Mouse (Mus musculus): ENCODE measurements at regions not wholly inside any gene's neighbourhood (a gene's known extent, or its start where the extent isn't known, plus 50 kb on each side); places are given as distances from the start of the nearest gene placed in this dataset.

DNA sequence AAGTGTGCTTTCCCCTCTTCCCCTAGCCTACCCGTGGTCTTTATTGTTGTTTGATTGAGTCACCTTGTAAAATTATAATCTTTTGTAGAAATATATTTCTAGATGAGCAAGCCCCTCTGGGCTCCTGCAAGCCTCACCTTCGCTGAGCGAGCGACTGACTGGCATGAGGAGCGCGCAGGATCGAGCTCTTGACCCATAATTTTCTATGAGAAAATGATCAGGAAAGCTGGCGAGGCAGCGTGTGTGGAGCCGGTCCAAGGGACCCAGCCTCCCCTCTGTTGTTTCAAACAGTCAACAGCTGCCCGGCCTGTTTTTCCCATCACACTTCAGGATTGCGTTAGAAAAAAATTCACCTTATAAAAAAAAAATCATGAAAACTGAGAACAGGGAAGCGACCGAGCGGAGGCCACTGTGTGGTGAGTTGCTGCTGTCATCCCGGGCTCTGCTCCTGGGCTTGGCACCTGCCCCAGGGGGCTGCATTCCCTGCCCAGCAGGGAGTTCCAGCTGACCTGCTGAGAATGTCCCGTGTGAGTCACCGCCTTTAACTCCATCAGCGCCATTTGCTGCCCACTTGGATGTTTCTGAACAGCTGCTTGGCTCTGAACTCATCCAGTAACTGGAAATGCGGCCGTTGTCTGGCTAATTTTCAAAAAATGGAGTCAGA, 180.5 kb upstream of the Runx1 start:
- Histone ChIP-seq H3K79me2 (ENCODE audit: control insufficient read depth, insufficient read depth) (no peaks in the 10 kb centered on the region), H3K27me3 (ENCODE audit: control insufficient read depth, insufficient read depth, insufficient read length) (no peaks in the 10 kb centered on the region), H3K4me3 (no peak overlapping the region), H3ac (ENCODE audit: control insufficient read depth, insufficient read length) (no peak overlapping the region), H3K4me2 (ENCODE audit: low read depth) (peak overlapping the region; percentile 87), H3K36me3 (ENCODE audit: control insufficient read depth, insufficient read depth) (no peaks in the 10 kb centered on the region)
- TF ChIP-seq MYOG (IDR thresholded peaks at IDR 0.05; ENCODE audit: control insufficient read depth in 1 of 3, insufficient read depth in 1 of 3, insufficient read length in 2 of 3, low read depth in 2 of 3) (peak; percentile 89 to 98 (median 96)), TCF3 (IDR thresholded peaks at IDR 0.05; ENCODE audit: insufficient read length, low read depth) (peak; percentile 99), SRF (IDR thresholded peaks at IDR 0.05; ENCODE audit: control insufficient read depth, insufficient read length, low read depth) (peak; percentile 55), MYOD1 (IDR thresholded peaks at IDR 0.05; ENCODE audit: control insufficient read depth in 1 of 3, insufficient read length in 2 of 3, low read depth in 2 of 3) (peak; percentile 96 to 99 (median 98)), TCF12 (IDR thresholded peaks at IDR 0.05; ENCODE audit: insufficient read depth, poor library complexity, severe bottlenecking) (peak; percentile 97), POLR2A (IDR thresholded peaks at IDR 0.05; ENCODE audit: insufficient read length, low read depth) (no peak), REST (IDR thresholded peaks at IDR 0.05; ENCODE audit: insufficient read depth, insufficient read length) (no peak), CEBPB (IDR thresholded peaks at IDR 0.05; ENCODE audit: insufficient read depth, poor library complexity, severe bottlenecking) (peak; percentile 59; the same call in 1 of the 2 replicates)

DNA sequence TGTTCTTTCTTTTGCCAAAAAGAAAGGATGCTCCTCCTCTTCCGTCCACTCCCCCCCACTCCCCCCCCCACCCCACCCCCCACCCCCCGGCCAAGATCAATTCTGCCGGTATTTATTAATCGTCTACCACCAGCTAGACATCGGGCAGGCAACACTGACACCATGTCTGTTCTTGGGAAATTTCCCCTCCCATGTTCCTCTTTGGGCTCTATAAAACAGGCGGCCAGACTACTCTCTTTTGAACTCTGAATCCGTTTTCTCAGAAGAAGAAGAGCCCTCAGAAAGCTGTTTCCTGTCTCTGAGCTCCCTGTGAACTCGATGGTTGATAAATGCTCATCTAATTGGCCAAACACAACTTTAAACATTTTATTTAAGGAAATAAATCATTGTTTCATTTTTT, 179.5 kb upstream of the Runx1 start:
- Histone ChIP-seq H3K79me2 (ENCODE audit: control insufficient read depth, insufficient read depth) (no peaks in the 10 kb centered on the region), H3K36me3 (ENCODE audit: control insufficient read depth, insufficient read depth) (no peaks in the 10 kb centered on the region), H3K4me2 (ENCODE audit: low read depth) (peak overlapping the region; percentile 87), H3K4me3 (no peak overlapping the region), H3ac (ENCODE audit: control insufficient read depth, insufficient read length) (no peak overlapping the region), H3K27me3 (ENCODE audit: control insufficient read depth, insufficient read depth, insufficient read length) (no peaks in the 10 kb centered on the region)
- no peak for TF ChIP-seq MYOG (IDR thresholded peaks at IDR 0.05; ENCODE audit: control insufficient read depth in 1 of 3, insufficient read depth in 1 of 3, insufficient read length in 2 of 3, low read depth in 2 of 3)
- TF ChIP-seq TCF12 (IDR thresholded peaks at IDR 0.05; ENCODE audit: insufficient read depth, poor library complexity, severe bottlenecking): no peak
- TF ChIP-seq MAX (IDR thresholded peaks at IDR 0.05; ENCODE audit: low read depth): no peak
- TF ChIP-seq TCF3 (IDR thresholded peaks at IDR 0.05; ENCODE audit: insufficient read length, low read depth): no peak

DNA sequence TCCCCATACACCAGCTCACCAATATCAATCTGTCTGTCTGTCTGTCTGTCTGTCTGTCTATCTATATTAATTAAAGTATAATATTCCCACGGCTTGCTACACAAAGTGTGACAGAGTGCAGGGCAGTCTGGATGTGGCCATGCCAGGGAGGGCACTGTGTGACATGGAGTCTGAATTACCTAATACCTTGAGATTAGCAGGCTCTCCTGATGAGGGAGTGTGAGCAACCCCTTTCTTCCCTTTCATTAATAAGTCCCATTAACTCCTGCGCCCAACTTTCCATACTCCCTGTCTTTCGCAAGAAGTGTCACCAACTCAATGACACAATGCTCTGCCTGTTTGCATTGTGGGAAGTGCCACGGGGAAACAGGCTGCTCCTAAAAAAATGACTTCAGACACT, 177.9 kb upstream of the Runx1 start:
- Histone ChIP-seq H3K4me2 (ENCODE audit: low read depth) (peak overlapping the region; percentile 67), H3K79me2 (ENCODE audit: control insufficient read depth, insufficient read depth) (no peaks in the 10 kb centered on the region), H3ac (ENCODE audit: control insufficient read depth, insufficient read length) (no peak overlapping the region), H3K27me3 (ENCODE audit: control insufficient read depth, insufficient read depth, insufficient read length) (no peaks in the 10 kb centered on the region), H3K36me3 (ENCODE audit: control insufficient read depth, insufficient read depth) (no peaks in the 10 kb centered on the region), H3K4me3 (no peak overlapping the region)
- TF ChIP-seq MYOG (IDR thresholded peaks at IDR 0.05; ENCODE audit: control insufficient read depth in 1 of 3, insufficient read depth in 1 of 3, insufficient read length in 2 of 3, low read depth in 2 of 3): no peak
- TF ChIP-seq TCF3 (IDR thresholded peaks at IDR 0.05; ENCODE audit: insufficient read length, low read depth): no peak
- TF ChIP-seq TCF12 (IDR thresholded peaks at IDR 0.05; ENCODE audit: insufficient read depth, poor library complexity, severe bottlenecking): no peak
- TF ChIP-seq E2F4 (IDR thresholded peaks at IDR 0.05; ENCODE audit: insufficient read depth): no peak
- no peak for TF ChIP-seq POLR2AphosphoS2 (IDR thresholded peaks at IDR 0.05; ENCODE audit: insufficient read length, low read depth)
- no peak for TF ChIP-seq SRF (IDR thresholded peaks at IDR 0.05; ENCODE audit: control insufficient read depth, insufficient read length, low read depth)
- no peak for TF ChIP-seq REST (IDR thresholded peaks at IDR 0.05; ENCODE audit: insufficient read depth, insufficient read length)
- TF ChIP-seq USF1 (IDR thresholded peaks at IDR 0.05; ENCODE audit: low read depth): no peak
- no peak for TF ChIP-seq POLR2A (IDR thresholded peaks at IDR 0.05; ENCODE audit: insufficient read length, low read depth)
- TF ChIP-seq CEBPB (IDR thresholded peaks at IDR 0.05; ENCODE audit: insufficient read depth, poor library complexity, severe bottlenecking): no peak

DNA sequence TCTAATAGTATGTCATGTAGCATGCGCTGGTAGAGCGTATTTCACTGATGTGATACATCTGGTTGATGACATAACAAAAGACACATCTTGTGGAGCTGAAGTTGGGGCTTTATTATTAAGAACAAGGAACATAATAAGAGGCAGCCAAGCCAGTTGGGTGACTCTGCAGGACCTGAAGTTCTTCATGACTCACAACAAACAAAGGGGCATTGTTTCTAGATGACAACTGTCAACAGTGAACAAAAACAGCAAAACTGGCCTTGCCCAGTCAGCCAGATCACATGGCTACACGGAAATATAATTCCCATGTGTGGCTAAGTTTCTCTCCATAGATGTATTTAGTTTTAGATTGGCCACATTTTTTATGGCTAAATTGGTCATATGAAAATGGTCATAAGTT, 172.7 kb upstream of the Runx1 start:
- Histone ChIP-seq H3ac (ENCODE audit: control insufficient read depth, insufficient read length) (no peak overlapping the region), H3K4me2 (ENCODE audit: low read depth) (no peak overlapping the region), H3K4me3 (no peak overlapping the region), H3K79me2 (ENCODE audit: control insufficient read depth, insufficient read depth) (no peaks in the 10 kb centered on the region), H3K36me3 (ENCODE audit: control insufficient read depth, insufficient read depth) (no peaks in the 10 kb centered on the region), H3K27me3 (ENCODE audit: control insufficient read depth, insufficient read depth, insufficient read length) (no peaks in the 10 kb centered on the region)
- TF ChIP-seq TCF3 (IDR thresholded peaks at IDR 0.05; ENCODE audit: insufficient read length, low read depth) (no peak), USF1 (IDR thresholded peaks at IDR 0.05; ENCODE audit: low read depth) (peak; percentile 20), POLR2A (IDR thresholded peaks at IDR 0.05; ENCODE audit: insufficient read length, low read depth) (no peak)

DNA sequence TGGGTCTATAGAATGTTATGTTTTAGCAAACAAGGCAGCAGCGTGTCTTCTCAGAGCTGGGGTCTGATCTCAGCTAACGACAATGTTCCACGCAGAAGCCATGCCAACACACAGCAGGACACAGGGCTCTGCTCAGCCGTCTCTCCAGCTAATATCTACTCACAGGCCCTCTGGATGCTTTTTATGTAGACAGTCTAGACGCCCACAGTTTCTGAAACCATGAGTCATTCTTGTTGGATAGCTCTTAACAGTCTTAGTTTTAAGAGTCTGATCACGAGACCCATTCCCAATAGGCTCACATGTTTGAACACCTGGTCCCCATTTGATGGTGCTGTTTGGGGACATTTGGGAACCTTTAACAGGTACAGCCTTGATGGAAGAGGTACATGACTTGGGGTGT, 171.7 kb upstream of the Runx1 start:
- Histone ChIP-seq H3K36me3 (ENCODE audit: control insufficient read depth, insufficient read depth) (no peaks in the 10 kb centered on the region), H3K79me2 (ENCODE audit: control insufficient read depth, insufficient read depth) (no peaks in the 10 kb centered on the region), H3ac (ENCODE audit: control insufficient read depth, insufficient read length) (no peak overlapping the region), H3K4me3 (no peak overlapping the region), H3K4me2 (ENCODE audit: low read depth) (peak overlapping the region; percentile 33), H3K27me3 (ENCODE audit: control insufficient read depth, insufficient read depth, insufficient read length) (no peaks in the 10 kb centered on the region)
- TF ChIP-seq POLR2AphosphoS2 (IDR thresholded peaks at IDR 0.05; ENCODE audit: insufficient read length, low read depth): peak; percentile 64
- no peak for TF ChIP-seq REST (IDR thresholded peaks at IDR 0.05; ENCODE audit: insufficient read depth, insufficient read length)
- TF ChIP-seq POLR2A (IDR thresholded peaks at IDR 0.05; ENCODE audit: insufficient read length, low read depth): peak; percentile 62
- TF ChIP-seq USF1 (IDR thresholded peaks at IDR 0.05; ENCODE audit: low read depth): peak; percentile 84
- no peak for TF ChIP-seq MYOG (IDR thresholded peaks at IDR 0.05; ENCODE audit: control insufficient read depth in 1 of 3, insufficient read depth in 1 of 3, insufficient read length in 2 of 3, low read depth in 2 of 3)
